Mouse (Mus musculus): Measurements from ENCODE around the gene Mtmr12. TPM values are rescaled to one million over a fixed set of nuclear protein-coding genes. Genes with fewer than 3 reads are reported as not detected.

Gene Mtmr12
- polyA plus RNA-seq, 3 experiments from 2014 or later: 22.2 to 26.2 (median 25.0) TPM

GRCm38 (mm10) chr15:12236961-12237360 is 32.1 kb downstream of the Mtmr12 start:
- no peak for ATAC-seq

- ATAC-seq: no peak
These were observed 32.7 kb downstream of the Mtmr12 start for GRCm38 (mm10) chr15:12237539-12237938.

DNA sequence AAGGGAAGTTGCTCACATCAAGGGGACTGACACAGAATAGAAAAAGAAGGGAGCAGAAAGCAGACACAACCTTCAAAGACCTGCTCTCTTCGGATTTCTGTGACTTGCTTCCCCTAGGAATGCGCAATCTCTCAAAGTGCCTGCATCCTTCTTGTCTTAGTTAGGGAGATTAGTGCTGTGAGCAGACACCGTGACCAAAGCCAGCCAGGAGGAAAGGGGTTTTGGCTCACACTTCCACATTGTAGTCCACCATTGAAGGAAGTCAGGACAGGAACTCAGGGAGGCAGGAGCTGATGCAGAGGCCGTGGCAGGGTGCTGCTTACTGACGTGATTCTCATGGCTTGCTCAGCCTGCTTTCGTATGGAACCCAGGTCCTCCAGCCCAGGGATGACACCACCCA is 33.5 kb downstream of the Mtmr12 start:
- no peak for ATAC-seq

DNA sequence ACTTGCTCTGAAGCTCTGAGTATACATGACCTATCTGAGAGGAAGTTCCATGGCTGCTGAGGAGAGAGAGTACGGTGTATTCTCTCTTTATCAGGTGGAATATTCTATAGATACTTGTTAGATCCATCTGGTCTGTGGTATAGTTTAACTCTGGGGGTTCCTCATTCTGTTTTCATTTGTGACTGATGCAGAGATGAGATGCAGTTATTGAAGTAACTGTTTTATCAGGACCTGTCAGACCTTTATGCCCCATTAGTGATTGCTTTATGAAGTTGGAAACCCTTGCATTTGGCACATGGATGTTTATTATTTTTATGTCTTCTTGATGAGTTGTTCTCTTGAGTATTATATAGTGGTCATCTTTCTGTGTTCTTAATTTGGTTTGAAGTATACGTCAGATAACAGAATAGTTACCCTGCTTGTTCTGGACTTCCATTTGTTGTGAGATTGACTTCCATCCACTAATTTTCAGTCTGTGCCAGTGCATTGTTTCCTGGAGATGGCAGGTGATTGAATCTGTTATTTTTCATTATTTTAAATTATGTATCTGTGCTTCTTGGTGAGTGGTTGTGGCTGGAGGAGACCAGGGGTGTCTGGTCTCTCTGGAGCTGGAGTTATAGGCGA is 36.0 kb downstream of the Mtmr12 start:
- ATAC-seq: no peak

- no peak for ATAC-seq
These were observed 39.0 kb downstream of the Mtmr12 start for GRCm38 (mm10) chr15:12243792-12244191.

GRCm38 (mm10) chr15:12245580-12246359 is 40.9 kb downstream of the Mtmr12 start:
- no peak for ATAC-seq

DNA sequence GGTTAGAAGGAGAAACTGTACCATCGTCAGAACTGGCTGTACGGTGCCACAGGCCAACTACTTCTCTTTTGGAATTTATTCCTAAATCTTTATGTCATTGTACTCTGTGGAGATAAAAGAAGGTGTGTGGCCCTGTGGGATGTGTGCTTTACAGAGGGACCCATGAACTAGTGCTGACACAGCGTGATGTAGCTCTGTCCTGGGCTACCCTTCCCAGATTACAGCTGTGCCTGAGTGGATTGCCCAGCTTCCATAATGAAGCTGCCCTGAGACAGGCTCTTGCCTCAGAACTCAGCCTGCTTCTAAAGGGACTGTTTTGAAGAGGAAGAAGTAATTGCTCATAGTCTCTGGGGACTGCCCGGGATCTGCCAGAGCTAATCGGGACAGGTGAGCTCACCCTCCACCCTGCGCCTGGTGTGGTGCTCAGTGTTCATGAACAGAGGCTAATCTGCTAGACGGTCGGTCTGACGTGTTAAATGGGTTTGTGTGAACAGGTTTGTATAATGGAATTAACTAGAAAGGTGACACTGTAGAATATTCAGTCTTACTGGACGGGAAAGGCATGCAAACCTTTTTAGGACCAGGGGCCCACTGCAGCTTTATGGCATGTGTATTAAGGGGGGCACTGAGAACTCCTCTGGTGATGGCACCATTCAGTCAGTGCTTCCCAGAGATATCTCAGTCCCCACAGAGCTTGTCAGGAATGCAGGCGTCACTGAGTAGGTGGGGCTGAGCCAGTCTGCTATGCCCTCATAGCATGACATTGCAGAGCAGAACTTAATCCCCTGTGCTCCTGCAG is 41.7 kb downstream of the Mtmr12 start:
- no peak for ATAC-seq

- no peak for ATAC-seq
These were observed 42.4 kb downstream of the Mtmr12 start for GRCm38 (mm10) chr15:12247159-12247603.

- ATAC-seq: peak; percentile 83
These were observed 43.5 kb downstream of the Mtmr12 start for GRCm38 (mm10) chr15:12248279-12248678.

- ATAC-seq: no peak
These were observed 45.5 kb downstream of the Mtmr12 start for GRCm38 (mm10) chr15:12250350-12250749.

DNA sequence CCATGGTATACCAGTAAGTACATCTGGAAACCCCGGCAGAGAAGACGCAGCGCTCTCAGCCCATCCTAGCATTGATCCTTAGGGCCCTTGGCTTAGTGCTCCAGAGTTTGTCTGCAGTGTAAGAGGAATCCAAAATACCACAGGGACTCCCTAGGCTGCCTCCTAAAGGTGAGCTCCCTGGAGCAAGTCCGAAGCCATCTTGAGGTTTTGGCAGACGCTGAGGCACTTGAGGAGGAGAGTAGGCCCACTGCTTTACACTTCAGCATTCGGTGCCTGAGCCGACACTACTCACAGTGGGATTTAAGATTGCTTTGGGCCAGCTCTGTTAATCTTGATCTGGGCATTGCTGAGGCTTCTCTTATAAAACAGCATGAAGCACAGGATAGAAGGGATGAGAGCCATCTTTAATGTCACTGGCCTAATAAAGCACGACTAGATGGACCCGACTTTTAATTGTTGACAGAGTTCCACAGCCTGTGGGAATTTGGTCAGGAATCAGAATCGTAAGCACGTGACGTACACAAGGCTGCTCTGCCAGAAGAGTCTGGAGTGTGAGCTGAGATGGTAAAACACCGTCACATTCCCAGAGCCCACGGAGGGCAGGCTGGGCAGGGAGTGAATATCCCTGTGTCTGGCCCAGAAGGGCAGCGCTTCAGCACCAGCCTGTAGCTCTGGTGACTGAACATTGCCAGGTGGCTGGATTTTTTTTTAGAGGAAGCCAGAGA is 46.8 kb downstream of the Mtmr12 start:
- no peak for ATAC-seq

GRCm38 (mm10) chr15:12252141-12252489 is 47.3 kb downstream of the Mtmr12 start:
- no peak for ATAC-seq

GRCm38 (mm10) chr15:12257730-12258494 is 53.1 kb downstream of the Mtmr12 start:
- no peak for ATAC-seq

DNA sequence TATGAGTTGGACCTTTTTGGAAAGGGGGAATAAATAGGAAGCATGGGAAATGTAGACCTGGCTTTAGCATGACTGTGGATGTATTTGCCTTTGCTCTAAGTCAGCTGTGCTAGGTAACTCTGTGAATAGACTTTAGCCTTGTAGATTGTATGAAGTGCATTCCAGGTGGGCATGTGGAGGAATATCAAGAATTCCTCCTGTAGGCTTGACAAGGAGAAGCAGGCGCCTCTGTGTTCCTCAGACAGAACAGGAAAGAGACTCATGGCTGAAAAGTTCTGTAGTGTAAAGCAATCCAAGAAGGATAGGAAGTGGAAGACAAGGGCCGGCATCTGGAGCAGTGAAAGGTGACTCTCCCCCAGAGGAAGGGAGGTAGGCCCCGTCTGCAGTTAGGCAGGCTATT is 58.2 kb downstream of the Mtmr12 start:
- no peak for ATAC-seq

DNA sequence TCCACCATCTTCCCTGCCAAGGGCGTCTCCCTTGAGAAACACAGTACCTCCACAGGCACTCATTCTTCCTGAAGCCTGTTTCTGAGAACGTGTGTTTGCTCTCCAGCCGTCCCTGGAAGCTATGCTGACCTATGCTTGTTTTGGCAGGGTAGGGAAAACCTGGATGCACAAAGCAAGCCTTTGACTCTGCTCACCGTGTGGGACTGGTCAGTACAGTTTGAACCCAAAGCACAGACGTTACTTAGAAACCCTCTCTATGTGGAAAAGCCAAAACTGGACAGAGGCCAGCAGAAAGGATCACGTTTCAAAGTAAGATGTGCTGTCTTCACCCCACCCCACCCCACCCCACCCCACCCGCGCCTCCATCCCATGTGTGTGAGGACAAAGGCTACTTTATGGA is 61.6 kb downstream of the Mtmr12 start:
- no peak for ATAC-seq

- ATAC-seq: peak; percentile 67
These were observed 63.2 kb downstream of the Mtmr12 start for GRCm38 (mm10) chr15:12268021-12268420.

GRCm38 (mm10) chr15:12271340-12271739 is 66.5 kb downstream of the Mtmr12 start:
- no peak for ATAC-seq

DNA sequence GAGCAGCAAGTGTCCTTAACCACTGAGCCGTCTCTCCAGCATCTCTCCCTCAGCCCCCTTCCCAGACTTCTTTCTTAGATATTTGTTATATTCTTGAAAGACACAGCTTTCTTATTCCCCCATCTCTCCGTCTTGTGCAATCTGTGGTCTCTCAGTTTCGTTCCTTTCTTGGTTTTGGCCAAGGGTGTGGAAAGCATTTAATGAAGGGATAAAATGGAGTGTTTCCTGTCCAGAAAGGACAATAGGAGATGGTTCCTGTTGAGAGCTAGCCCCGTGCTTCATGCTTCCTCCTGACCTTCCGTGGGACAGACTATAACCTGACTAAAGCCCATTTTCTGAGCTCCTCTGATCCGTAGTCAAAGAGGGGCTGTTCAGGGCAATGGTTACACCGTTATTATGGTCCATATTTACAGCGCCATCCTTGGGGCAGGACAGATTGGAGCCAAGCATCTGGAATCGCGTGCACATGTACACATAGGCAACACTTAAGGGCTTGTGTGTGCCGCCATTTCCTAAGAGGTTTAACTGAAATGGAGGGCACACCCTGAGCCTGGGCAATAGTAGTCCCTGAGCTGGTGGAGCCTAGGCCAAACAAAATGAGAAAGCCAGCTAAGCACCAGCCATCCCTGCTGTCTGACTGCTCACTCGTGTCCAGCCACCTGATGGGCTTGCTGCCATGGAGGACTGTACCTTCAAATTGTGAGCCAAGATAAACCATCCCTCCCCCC is 68.7 kb downstream of the Mtmr12 start:
- no peak for ATAC-seq

DNA sequence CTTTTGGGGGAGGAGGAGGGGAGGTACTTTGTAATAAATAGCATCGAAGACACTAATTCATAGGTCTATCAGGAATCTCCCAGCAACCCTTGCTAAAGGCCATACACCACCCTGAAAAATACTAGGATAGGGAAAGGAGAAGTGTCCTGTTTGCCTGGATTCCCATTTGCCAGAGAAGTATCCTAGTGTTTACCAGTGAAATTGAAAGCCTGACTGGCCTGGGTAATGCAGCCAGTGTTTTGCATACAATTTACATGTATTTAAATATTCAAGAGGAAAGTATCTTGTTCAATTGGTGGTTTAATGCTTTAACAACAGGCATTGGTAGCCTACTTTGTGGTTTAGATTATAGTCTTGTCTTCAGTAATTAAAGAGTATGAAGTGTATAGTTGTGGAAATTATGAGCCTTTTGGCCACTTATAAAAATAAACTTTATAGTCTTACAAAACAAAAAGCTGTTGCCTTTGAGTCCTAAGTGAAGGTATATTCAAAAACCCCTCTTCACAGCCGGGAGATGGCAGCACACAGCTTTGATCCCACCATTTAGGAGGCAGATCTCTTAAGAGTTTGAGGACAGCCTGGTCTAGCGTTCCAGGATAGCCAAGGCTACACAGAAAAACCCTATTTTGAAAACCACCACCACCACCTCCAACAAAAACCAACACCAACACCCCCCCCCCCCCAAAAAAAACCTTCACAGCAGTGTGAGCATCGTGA is 69.4 kb downstream of the Mtmr12 start:
- ATAC-seq: peak; percentile 37

- ATAC-seq: no peak
These were observed 70.3 kb downstream of the Mtmr12 start for GRCm38 (mm10) chr15:12275091-12275623.
